Mouse (Mus musculus) midbrain, postnatal 0 days (tissue): Measurements from ENCODE around the gene Cwf19l2. TPM values are rescaled to one million over a fixed set of nuclear protein-coding genes. Genes with fewer than 3 reads are reported as not detected.
"Not testable (repeated sequence)": the region's sequence is repeated elsewhere in the genome, so short reads cannot be mapped to it uniquely, and the experiment has no call there.

Source experiments
- ATAC-seq: fragments of 200-750 bp; cut with Nextera tagmentation; 2 replicates; pipeline ENCODE4 v1.8.0; 2017; ENCODE audit warnings: moderate number of reproducible peaks, mild to moderate bottlenecking, moderate TSS enrichment, moderate library complexity; ENCODE audit not compliant: low FRiP score
- DNase-seq: peaks from one replicate; pipeline ENCODE4 v3.0.0-alpha.2; 2015; ENCODE audit warnings: low spot score
- H3K27ac ChIP-seq: fragments of 300-500 bp; sonication (generic); 2 replicates; pipeline ENCODE4 v1.5.1; 2014; ENCODE audit warnings: low read depth, mild to moderate bottlenecking, low read length, mixed read lengths
- H3K27me3 ChIP-seq: fragments of 300-500 bp; sonication (generic); 2 replicates; pipeline ENCODE4 v1.6.1; 2014; ENCODE audit warnings: low read length, control low read depth, mixed read lengths; ENCODE audit not compliant: insufficient read depth
- H3K36me3 ChIP-seq: fragments of 300-500 bp; sonication (generic); 2 replicates; pipeline ENCODE4 v1.6.1; 2014; ENCODE audit warnings: low read length, control low read depth, mixed read lengths; ENCODE audit not compliant: insufficient read depth
- H3K4me1 ChIP-seq: fragments of 300-500 bp; sonication (generic); 2 replicates; pipeline ENCODE4 v1.6.1; 2014; ENCODE audit warnings: mild to moderate bottlenecking, control low read depth, antibody characterized with exemption, low read length, mixed read lengths; ENCODE audit not compliant: insufficient read depth
- H3K4me2 ChIP-seq: fragments of 300-500 bp; sonication (generic); 2 replicates; pipeline ENCODE4 v1.6.1; 2014; ENCODE audit warnings: low read depth, mild to moderate bottlenecking, low read length, mixed read lengths; ENCODE audit not compliant: poor library complexity, severe bottlenecking
- H3K4me3 ChIP-seq: fragments of 300-500 bp; sonication (generic); 2 replicates; pipeline ENCODE4 v1.5.1; 2014; ENCODE audit warnings: low read depth, mild to moderate bottlenecking, low read length, moderate library complexity
- H3K9ac ChIP-seq: fragments of 300-500 bp; sonication (generic); replicated peaks from 2 replicates; pipeline ENCODE4 v1.6.1; 2014; ENCODE audit warnings: mild to moderate bottlenecking, low read length, moderate library complexity, mixed read lengths; ENCODE audit not compliant: poor library complexity, severe bottlenecking
- H3K9me3 ChIP-seq: fragments of 300-500 bp; sonication (generic); 2 replicates; pipeline ENCODE4 v1.6.1; 2016; ENCODE audit warnings: low read length, control low read depth
- CTCF ChIP-seq: IDR thresholded peaks from 2 replicates; pipeline ENCODE4 v1.5.1; 2016; ENCODE audit warnings: antibody characterized with exemption, mild to moderate bottlenecking
- WGBS: fragments of 180-500 bp; shearing (Covaris S2); extraction: QIAGEN DNeasy Blood & Tissue Kit; methylation state at CpG from one replicate; pipeline ENCODE4 v1.1.7; 2014; 5-methylcytosine and 5-hydroxymethylcytosine counted together
- polyA plus RNA-seq: library from polyadenylated mRNA; unstranded; fragments of >200 nt; fragmentation: Nextera tagmentation; extraction: Ambion mirVana; gene quantifications from 2 replicates; pipeline ENCODE4 v1.2.1, GENCODE M21; 2015
- total RNA-seq: library from RNA; depleted of rRNA; stranded (reverse); fragments of >200 nt; gene quantifications from 2 replicates; pipeline ENCODE4 v1.2.3, GENCODE M21; 2014; rRNA removed

The Cwf19l2 gene
- total RNA-seq (7.9 and 8.4 TPM in 2 replicates), polyA plus RNA-seq (7.6 and 8.3 TPM in 2 replicates)

GRCm38 (mm10) chr9:3403251-3404208 is at the start of gene Cwf19l2:
Cwf19l2 (plus strand) TSS chr9:3403592.
- Histone ChIP-seq H3K27ac (peak within 1 kb of the TSS; percentile 55), H3K4me1 (no peaks in the 10 kb centered on the region), H3K27me3 (no peaks in the 10 kb centered on the region), H3K36me3 (no peaks in the 10 kb centered on the region), H3K9ac (peak within 1 kb of the TSS; percentile 50), H3K4me3 (peak within 1 kb of the TSS; percentile 65), H3K9me3 (no peaks in the 10 kb centered on the region), H3K4me2 (peak within 1 kb of the TSS; percentile 61)
- peak; percentile 97 for DNase-seq
- peak; percentile 63 for TF ChIP-seq CTCF
- ATAC-seq: peak; percentile 95
- under 1% methylated on average over 28 of the region's 28 CpGs for WGBS

- H3K27ac ChIP-seq, H3K4me1 ChIP-seq, ATAC-seq, H3K4me2 ChIP-seq, H3K27me3 ChIP-seq, H3K4me3 ChIP-seq, H3K9me3 ChIP-seq, H3K9ac ChIP-seq, DNase-seq: not testable (repeated sequence)
- WGBS: 42% methylated on average over 1 of the region's 1 CpGs
- peaks cover 11% of the 10 kb centered on the region for H3K36me3 ChIP-seq
These were observed 27.1 kb upstream of the Cwf19l2 start for GRCm38 (mm10) chr9:3376323-3376722.

GRCm38 (mm10) chr9:3404372-3404771 is 980 bp downstream of the Cwf19l2 start:
- Histone ChIP-seq H3K36me3 (no peaks in the 10 kb centered on the region), H3K27ac (peak overlapping the region; percentile 55; the same call in 1 of the 2 replicates), H3K4me3 (peak overlapping the region; percentile 65), H3K4me1 (no peaks in the 10 kb centered on the region), H3K4me2 (peak overlapping the region; percentile 61), H3K27me3 (no peaks in the 10 kb centered on the region), H3K9ac (peak overlapping the region; percentile 50), H3K9me3 (no peaks in the 10 kb centered on the region)
- WGBS: 0% methylated on average over 13 of the region's 13 CpGs
- ATAC-seq: no peak
- DNase-seq: peak; percentile 40
- TF ChIP-seq CTCF: no peak

- H3K9me3 ChIP-seq, DNase-seq, ATAC-seq, H3K36me3 ChIP-seq, H3K4me2 ChIP-seq, H3K27me3 ChIP-seq, H3K4me1 ChIP-seq, H3K4me3 ChIP-seq, H3K9ac ChIP-seq, H3K27ac ChIP-seq: not testable (repeated sequence)
- 86% methylated on average over 6 of the region's 6 CpGs for WGBS
These were observed 36.3 kb downstream of the Cwf19l2 start for GRCm38 (mm10) chr9:3439555-3440300.

GRCm38 (mm10) chr9:3471897-3472296 is 68.5 kb downstream of the Cwf19l2 start:
- ATAC-seq: no peak
- no peak overlapping the region for H3K4me3 ChIP-seq
- DNase-seq: no peak
- H3K27me3 ChIP-seq: no peaks in the 10 kb centered on the region
- no peak overlapping the region for H3K9ac ChIP-seq
- no peaks in the 10 kb centered on the region for H3K9me3 ChIP-seq
- H3K4me2 ChIP-seq: no peak overlapping the region
- no peak for TF ChIP-seq CTCF
- no peak overlapping the region for H3K27ac ChIP-seq
- H3K36me3 ChIP-seq: peaks cover 14% of the 10 kb centered on the region; the same call in 1 of the 2 replicates
- H3K4me1 ChIP-seq: no peaks in the 10 kb centered on the region
